Mouse (Mus musculus): ENCODE data around the gene Mob3b. TPM values are rescaled to one million over a fixed set of nuclear protein-coding genes. Genes with fewer than 3 reads are reported as not detected.

Gene Mob3b
- polyA plus RNA-seq, 1 experiment from 2014 or later, result 18.5 TPM

GRCm38 (mm10) chr4:35052174-35052942 lies 104.9 kb downstream of the Mob3b start:
- H3K4me3 ChIP-seq, result no peak overlapping the region
- no peaks in the 10 kb centered on the region for H3K36me3 ChIP-seq
- H3K27me3 ChIP-seq, result no peaks in the 10 kb centered on the region
- H3K4me2 ChIP-seq, result no peak overlapping the region
- H3K27ac ChIP-seq, result no peak overlapping the region
- no peaks in the 10 kb centered on the region for H3K9me3 ChIP-seq
- 84% methylated on average over 6 of the region's 6 CpGs for WGBS
- no peak overlapping the region for H3K9ac ChIP-seq
- no peak for ATAC-seq (ENCODE audit: insufficient number of reproducible peaks, insufficient read depth, low FRiP score, low TSS enrichment, low read depth)
- peaks cover 13% of the 10 kb centered on the region for H3K4me1 ChIP-seq

- no peaks in the 10 kb centered on the region for H3K27me3 ChIP-seq
- H3K9ac ChIP-seq, result no peak overlapping the region
- WGBS, result 63% methylated on average over 7 of the region's 7 CpGs
- no peaks in the 10 kb centered on the region for H3K9me3 ChIP-seq
- H3K4me2 ChIP-seq, result no peak overlapping the region
- no peaks in the 10 kb centered on the region for H3K36me3 ChIP-seq
- peaks cover 13% of the 10 kb centered on the region for H3K4me1 ChIP-seq
- ATAC-seq (ENCODE audit: insufficient number of reproducible peaks, insufficient read depth, low FRiP score, low TSS enrichment, low read depth), result no peak
- no peak overlapping the region for H3K4me3 ChIP-seq
- no peak overlapping the region for H3K27ac ChIP-seq
These were observed 106.1 kb downstream of the Mob3b start for GRCm38 (mm10) chr4:35051152-35051551.

- WGBS, result 78% methylated on average over 5 of the region's 5 CpGs
- Histone ChIP-seq H3K9me3 (no peaks in the 10 kb centered on the region), H3K27ac (no peak overlapping the region), H3K4me2 (no peak overlapping the region), H3K36me3 (no peaks in the 10 kb centered on the region), H3K9ac (no peak overlapping the region), H3K4me1 (peaks cover 13% of the 10 kb centered on the region), H3K27me3 (no peaks in the 10 kb centered on the region), H3K4me3 (no peak overlapping the region)
- no peak for ATAC-seq (ENCODE audit: insufficient number of reproducible peaks, insufficient read depth, low FRiP score, low TSS enrichment, low read depth)
These were observed 107.6 kb downstream of the Mob3b start for GRCm38 (mm10) chr4:35049742-35050058.

- Histone ChIP-seq H3K9me3 (no peaks in the 10 kb centered on the region), H3K36me3 (no peaks in the 10 kb centered on the region), H3K4me3 (no peak overlapping the region), H3K27ac (no peak overlapping the region), H3K4me2 (no peak overlapping the region), H3K27me3 (no peaks in the 10 kb centered on the region), H3K9ac (no peak overlapping the region), H3K4me1 (peaks cover 13% of the 10 kb centered on the region)
- ATAC-seq (ENCODE audit: insufficient number of reproducible peaks, insufficient read depth, low FRiP score, low TSS enrichment, low read depth), result no peak
- WGBS, result 24% methylated on average over 9 of the region's 9 CpGs
These were observed 108.1 kb downstream of the Mob3b start for GRCm38 (mm10) chr4:35049036-35049741.

- no peak for ATAC-seq (ENCODE audit: insufficient number of reproducible peaks, insufficient read depth, low FRiP score, low TSS enrichment, low read depth)
- no peaks in the 10 kb centered on the region for H3K9me3 ChIP-seq
- H3K27me3 ChIP-seq, result no peaks in the 10 kb centered on the region
- H3K4me3 ChIP-seq, result no peak overlapping the region
- no peaks in the 10 kb centered on the region for H3K36me3 ChIP-seq
- WGBS, result 93% methylated on average over 5 of the region's 5 CpGs
- H3K9ac ChIP-seq, result no peak overlapping the region
- no peak overlapping the region for H3K4me2 ChIP-seq
- H3K27ac ChIP-seq, result no peak overlapping the region
- no peaks in the 10 kb centered on the region for H3K4me1 ChIP-seq
These were observed 116.4 kb downstream of the Mob3b start for GRCm38 (mm10) chr4:35040896-35041295.

- H3K27ac ChIP-seq, result no peak overlapping the region
- no peaks in the 10 kb centered on the region for H3K36me3 ChIP-seq
- H3K4me2 ChIP-seq, result no peak overlapping the region
- no peak for ATAC-seq (ENCODE audit: insufficient number of reproducible peaks, insufficient read depth, low FRiP score, low TSS enrichment, low read depth)
- no peak overlapping the region for H3K4me3 ChIP-seq
- H3K27me3 ChIP-seq, result no peaks in the 10 kb centered on the region
- H3K9me3 ChIP-seq, result no peaks in the 10 kb centered on the region
- no peaks in the 10 kb centered on the region for H3K4me1 ChIP-seq
- 90% methylated on average over 1 of the region's 1 CpGs for WGBS
- no peak overlapping the region for H3K9ac ChIP-seq
These were observed 117.0 kb downstream of the Mob3b start for GRCm38 (mm10) chr4:35040306-35040705.

- Histone ChIP-seq H3K4me3 (no peak overlapping the region), H3K4me2 (no peak overlapping the region), H3K4me1 (peaks cover 10% of the 10 kb centered on the region), H3K9me3 (no peaks in the 10 kb centered on the region), H3K36me3 (no peaks in the 10 kb centered on the region), H3K9ac (no peak overlapping the region), H3K27me3 (no peaks in the 10 kb centered on the region), H3K27ac (no peak overlapping the region)
- ATAC-seq (ENCODE audit: insufficient number of reproducible peaks, insufficient read depth, low FRiP score, low TSS enrichment, low read depth), result no peak
- 58% methylated on average over 2 of the region's 2 CpGs for WGBS
These were observed 119.5 kb downstream of the Mob3b start for GRCm38 (mm10) chr4:35037824-35038223.

GRCm38 (mm10) chr4:35034504-35035290 lies 122.6 kb downstream of the Mob3b start:
- peak overlapping the region; percentile 17; the same call in 1 of the 2 replicates for H3K9ac ChIP-seq
- no peaks in the 10 kb centered on the region for H3K9me3 ChIP-seq
- peak overlapping the region; percentile 50 for H3K4me2 ChIP-seq
- no peaks in the 10 kb centered on the region for H3K27me3 ChIP-seq
- ATAC-seq (ENCODE audit: insufficient number of reproducible peaks, insufficient read depth, low FRiP score, low TSS enrichment, low read depth), result no peak
- H3K36me3 ChIP-seq, result no peaks in the 10 kb centered on the region
- peak overlapping the region; percentile 16 for H3K4me3 ChIP-seq
- H3K27ac ChIP-seq, result no peak overlapping the region
- WGBS, result 25% methylated on average over 18 of the region's 18 CpGs
- H3K4me1 ChIP-seq, result peaks cover 13% of the 10 kb centered on the region

- Histone ChIP-seq H3K9ac (no peak overlapping the region), H3K27me3 (no peaks in the 10 kb centered on the region), H3K4me1 (peaks cover 13% of the 10 kb centered on the region), H3K36me3 (no peaks in the 10 kb centered on the region), H3K9me3 (0 out of 2 replicates have a peak, but pooled peaks cover 2% of the 10 kb centered on the region), H3K4me3 (no peak overlapping the region), H3K27ac (no peak overlapping the region), H3K4me2 (no peak overlapping the region)
- 96% methylated on average over 3 of the region's 3 CpGs for WGBS
- ATAC-seq (ENCODE audit: insufficient number of reproducible peaks, insufficient read depth, low FRiP score, low TSS enrichment, low read depth), result no peak
These were observed 124.5 kb downstream of the Mob3b start for GRCm38 (mm10) chr4:35032758-35033157.

GRCm38 (mm10) chr4:35031623-35032022 lies 125.7 kb downstream of the Mob3b start:
- Histone ChIP-seq H3K4me3 (no peak overlapping the region), H3K9ac (no peak overlapping the region), H3K4me2 (no peak overlapping the region), H3K9me3 (0 out of 2 replicates have a peak, but pooled peaks cover 2% of the 10 kb centered on the region), H3K27me3 (no peaks in the 10 kb centered on the region), H3K4me1 (peaks cover 17% of the 10 kb centered on the region), H3K36me3 (no peaks in the 10 kb centered on the region), H3K27ac (no peak overlapping the region)
- no peak for ATAC-seq (ENCODE audit: insufficient number of reproducible peaks, insufficient read depth, low FRiP score, low TSS enrichment, low read depth)
- 41% methylated on average over 3 of the region's 3 CpGs for WGBS

GRCm38 (mm10) chr4:35031141-35031540 lies 126.1 kb downstream of the Mob3b start:
- H3K4me3 ChIP-seq, result no peak overlapping the region
- H3K9me3 ChIP-seq, result 0 out of 2 replicates have a peak, but pooled peaks cover 2% of the 10 kb centered on the region
- WGBS, result 72% methylated on average over 5 of the region's 5 CpGs
- H3K4me1 ChIP-seq, result peaks cover 17% of the 10 kb centered on the region
- H3K27me3 ChIP-seq, result no peaks in the 10 kb centered on the region
- no peaks in the 10 kb centered on the region for H3K36me3 ChIP-seq
- ATAC-seq (ENCODE audit: insufficient number of reproducible peaks, insufficient read depth, low FRiP score, low TSS enrichment, low read depth), result no peak
- H3K27ac ChIP-seq, result no peak overlapping the region
- no peak overlapping the region for H3K4me2 ChIP-seq
- no peak overlapping the region for H3K9ac ChIP-seq

Measured in embryonic facial prominence, embryonic 13.5 days (tissue).